Mouse (Mus musculus) small intestine, adult 2 months (tissue): Measurements from ENCODE around the gene Ifitm5.

Source experiments
- CTCF ChIP-seq: fragments of 200-500 bp; IDR thresholded peaks from 2 replicates; pipeline ENCODE4 v1.5.1; 2012; ENCODE audit warnings: low read depth, mild to moderate bottlenecking, control low read depth, inconsistent platforms, low read length, moderate library complexity, mixed read lengths; ENCODE audit not compliant: insufficient replicate concordance, insufficient read length; ENCODE audit errors: extremely low read depth
- POLR2A ChIP-seq: fragments of 200-500 bp; IDR thresholded peaks from 2 replicates; pipeline ENCODE4 v1.6.1; 2012; ENCODE audit warnings: low read depth, mild to moderate bottlenecking, control low read depth, inconsistent platforms, low read length, moderate library complexity

DNA sequence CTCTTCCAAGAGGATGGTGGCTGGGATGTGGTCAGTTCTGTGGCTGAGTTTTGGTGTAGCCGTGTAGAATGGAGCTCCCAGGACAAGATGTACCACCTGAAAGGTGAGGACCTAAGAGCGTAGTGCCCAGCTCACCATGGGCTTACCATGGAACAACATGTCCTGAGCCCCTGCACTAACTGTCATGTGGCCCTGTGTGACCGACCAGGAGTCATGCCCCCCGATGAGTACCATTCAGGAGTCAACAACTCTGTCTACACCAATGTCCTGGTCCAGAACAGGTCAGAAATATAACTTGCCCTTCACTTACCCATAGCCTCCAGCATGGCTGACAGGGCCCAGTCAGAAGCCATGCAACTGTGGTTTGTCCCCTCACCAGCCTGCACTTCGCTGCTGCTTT lies 4.8 kb downstream of the Ifitm5 start:
- TF ChIP-seq CTCF (no peak), POLR2A (no peak)
